Mouse (Mus musculus): ENCODE data around the gene Gm20388. TPM values are rescaled to one million over a fixed set of nuclear protein-coding genes. Genes with fewer than 3 reads are reported as not detected.

Gene Gm20388
- polyA plus RNA-seq, 1 experiment, result 18.7 TPM

GRCm38 (mm10) chr8:120476711-120477575 is 566.3 kb downstream of the Gm20388 start:
- 83% methylated on average over 25 of the region's 25 CpGs for WGBS
- no peak overlapping the region for H3K27ac ChIP-seq (ENCODE audit: insufficient read depth, low read length)
- H3K27me3 ChIP-seq (ENCODE audit: control insufficient read depth, insufficient read depth, low read length), result no peaks in the 10 kb centered on the region
- no peak for DNase-seq
- no peak overlapping the region for H3K4me3 ChIP-seq (replicated peaks; ENCODE audit: insufficient read depth, low read depth, low read length)
- H3K4me1 ChIP-seq (ENCODE audit: control insufficient read depth, insufficient read depth, low read length), result peaks cover 6% of the 10 kb centered on the region
- TF ChIP-seq POLR2A (IDR thresholded peaks at IDR 0.05; ENCODE audit: borderline replicate concordance, insufficient read depth, low read length) (no peak), CTCF (IDR thresholded peaks at IDR 0.05; ENCODE audit: borderline replicate concordance, insufficient read depth, low read depth, low read length) (no peak)

- DNase-seq, result no peak
- 95% methylated on average over 11 of the region's 11 CpGs for WGBS
- Histone ChIP-seq H3K4me3 (replicated peaks; ENCODE audit: insufficient read depth, low read depth, low read length) (no peak overlapping the region), H3K27me3 (ENCODE audit: control insufficient read depth, insufficient read depth, low read length) (no peaks in the 10 kb centered on the region), H3K27ac (ENCODE audit: insufficient read depth, low read length) (no peak overlapping the region), H3K4me1 (ENCODE audit: control insufficient read depth, insufficient read depth, low read length) (peaks cover 9% of the 10 kb centered on the region)
- no peak for TF ChIP-seq CTCF (IDR thresholded peaks at IDR 0.05; ENCODE audit: borderline replicate concordance, insufficient read depth, low read depth, low read length)
- TF ChIP-seq POLR2A (IDR thresholded peaks at IDR 0.05; ENCODE audit: borderline replicate concordance, insufficient read depth, low read length), result no peak
These were observed 568.1 kb downstream of the Gm20388 start for GRCm38 (mm10) chr8:120478754-120479153.

- no peak overlapping the region for H3K27ac ChIP-seq (ENCODE audit: insufficient read depth, low read length)
- H3K27me3 ChIP-seq (ENCODE audit: control insufficient read depth, insufficient read depth, low read length), result no peaks in the 10 kb centered on the region
- no peak overlapping the region for H3K4me3 ChIP-seq (replicated peaks; ENCODE audit: insufficient read depth, low read depth, low read length)
- peaks cover 9% of the 10 kb centered on the region for H3K4me1 ChIP-seq (ENCODE audit: control insufficient read depth, insufficient read depth, low read length)
- no peak for DNase-seq
- TF ChIP-seq CTCF (IDR thresholded peaks at IDR 0.05; ENCODE audit: borderline replicate concordance, insufficient read depth, low read depth, low read length), result no peak
- TF ChIP-seq POLR2A (IDR thresholded peaks at IDR 0.05; ENCODE audit: borderline replicate concordance, insufficient read depth, low read length), result no peak
- WGBS, result 91% methylated on average over 4 of the region's 4 CpGs
These were observed 569.0 kb downstream of the Gm20388 start for GRCm38 (mm10) chr8:120479691-120480090.

GRCm38 (mm10) chr8:120482015-120482689 is 571.5 kb downstream of the Gm20388 start:
- Histone ChIP-seq H3K27me3 (ENCODE audit: control insufficient read depth, insufficient read depth, low read length) (no peaks in the 10 kb centered on the region), H3K4me3 (replicated peaks; ENCODE audit: insufficient read depth, low read depth, low read length) (no peak overlapping the region), H3K27ac (ENCODE audit: insufficient read depth, low read length) (no peak overlapping the region), H3K4me1 (ENCODE audit: control insufficient read depth, insufficient read depth, low read length) (peaks cover 12% of the 10 kb centered on the region)
- peak; percentile 39 to 54 for DNase-seq
- no peak for TF ChIP-seq POLR2A (IDR thresholded peaks at IDR 0.05; ENCODE audit: borderline replicate concordance, insufficient read depth, low read length)
- no peak for TF ChIP-seq CTCF (IDR thresholded peaks at IDR 0.05; ENCODE audit: borderline replicate concordance, insufficient read depth, low read depth, low read length)
- WGBS, result 33% methylated on average over 9 of the region's 9 CpGs

GRCm38 (mm10) chr8:120484460-120484859 is 573.8 kb downstream of the Gm20388 start:
- Histone ChIP-seq H3K27ac (ENCODE audit: insufficient read depth, low read length) (no peak overlapping the region), H3K27me3 (ENCODE audit: control insufficient read depth, insufficient read depth, low read length) (no peaks in the 10 kb centered on the region), H3K4me3 (replicated peaks; ENCODE audit: insufficient read depth, low read depth, low read length) (no peak overlapping the region), H3K4me1 (ENCODE audit: control insufficient read depth, insufficient read depth, low read length) (peaks cover 12% of the 10 kb centered on the region)
- TF ChIP-seq POLR2A (IDR thresholded peaks at IDR 0.05; ENCODE audit: borderline replicate concordance, insufficient read depth, low read length), result no peak
- no peak for TF ChIP-seq CTCF (IDR thresholded peaks at IDR 0.05; ENCODE audit: borderline replicate concordance, insufficient read depth, low read depth, low read length)
- DNase-seq, result no peak
- WGBS, result 57% methylated on average over 6 of the region's 6 CpGs

- TF ChIP-seq POLR2A (IDR thresholded peaks at IDR 0.05; ENCODE audit: borderline replicate concordance, insufficient read depth, low read length) (no peak), CTCF (IDR thresholded peaks at IDR 0.05; ENCODE audit: borderline replicate concordance, insufficient read depth, low read depth, low read length) (no peak)
- Histone ChIP-seq H3K27ac (ENCODE audit: insufficient read depth, low read length) (no peak overlapping the region), H3K4me1 (ENCODE audit: control insufficient read depth, insufficient read depth, low read length) (peaks cover 12% of the 10 kb centered on the region), H3K4me3 (replicated peaks; ENCODE audit: insufficient read depth, low read depth, low read length) (no peak overlapping the region), H3K27me3 (ENCODE audit: control insufficient read depth, insufficient read depth, low read length) (no peaks in the 10 kb centered on the region)
- WGBS, result 50% methylated on average over 6 of the region's 6 CpGs
- no peak for DNase-seq
These were observed 574.5 kb downstream of the Gm20388 start for GRCm38 (mm10) chr8:120485116-120485515.

GRCm38 (mm10) chr8:120485551-120486476 is 575.2 kb downstream of the Gm20388 start:
- no peak for DNase-seq
- WGBS, result 62% methylated on average over 21 of the region's 21 CpGs
- Histone ChIP-seq H3K27me3 (ENCODE audit: control insufficient read depth, insufficient read depth, low read length) (no peaks in the 10 kb centered on the region), H3K4me3 (replicated peaks; ENCODE audit: insufficient read depth, low read depth, low read length) (no peak overlapping the region), H3K27ac (ENCODE audit: insufficient read depth, low read length) (no peak overlapping the region), H3K4me1 (ENCODE audit: control insufficient read depth, insufficient read depth, low read length) (peaks cover 13% of the 10 kb centered on the region)
- TF ChIP-seq POLR2A (IDR thresholded peaks at IDR 0.05; ENCODE audit: borderline replicate concordance, insufficient read depth, low read length) (no peak), CTCF (IDR thresholded peaks at IDR 0.05; ENCODE audit: borderline replicate concordance, insufficient read depth, low read depth, low read length) (no peak)
